Mouse (Mus musculus) layer of hippocampus, adult 18-20 months (tissue): Measurements from ENCODE around the gene Nrp1. TPM values are rescaled to one million over a fixed set of nuclear protein-coding genes. Genes with fewer than 3 reads are reported as not detected.
A peak's percentile ranks its signal among the peaks of the same experiment; 100 is the strongest.

Experiments
- DNase-seq, 2 experiments: peaks; one replicate each; pipeline ENCODE4 v3.0.0; 2022; ENCODE audit warnings: low spot score in 2 of 2
- total RNA-seq, 2 experiments: library from RNA; stranded (reverse); gene quantifications; 2 replicates each; pipeline ENCODE4 v1.2.3; 2021

The Nrp1 gene
- total RNA-seq, 2 experiments from 2014 or later, result 90.2 to 91.4 TPM

DNA sequence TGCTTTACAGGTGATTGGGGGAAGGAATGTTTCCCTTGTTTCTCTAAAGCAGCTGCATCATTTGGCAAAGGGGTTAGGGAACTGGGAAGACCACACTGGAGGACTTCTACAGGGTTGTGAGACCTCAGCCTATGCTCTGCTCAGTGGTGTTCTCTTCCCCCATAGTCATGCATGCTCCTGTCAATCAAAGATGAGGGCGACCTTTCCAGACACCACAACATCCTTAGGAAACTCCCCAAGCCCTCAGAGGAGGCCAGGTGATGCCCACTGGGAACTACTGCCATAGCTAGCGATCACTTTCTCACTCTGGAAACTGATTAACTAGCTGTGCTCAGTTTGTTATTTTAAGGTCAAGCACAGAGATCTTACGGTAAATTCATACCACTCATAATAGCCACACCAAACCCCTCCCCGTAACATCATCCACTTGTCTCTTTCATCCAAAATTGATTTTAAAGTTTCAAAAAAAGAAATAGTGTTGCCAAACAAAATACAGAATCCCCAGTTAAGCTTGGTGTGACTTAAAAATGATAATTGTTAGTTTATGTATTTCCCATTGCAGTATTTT is 105.7 kb downstream of the Nrp1 start:
- no peak for DNase-seq

DNA sequence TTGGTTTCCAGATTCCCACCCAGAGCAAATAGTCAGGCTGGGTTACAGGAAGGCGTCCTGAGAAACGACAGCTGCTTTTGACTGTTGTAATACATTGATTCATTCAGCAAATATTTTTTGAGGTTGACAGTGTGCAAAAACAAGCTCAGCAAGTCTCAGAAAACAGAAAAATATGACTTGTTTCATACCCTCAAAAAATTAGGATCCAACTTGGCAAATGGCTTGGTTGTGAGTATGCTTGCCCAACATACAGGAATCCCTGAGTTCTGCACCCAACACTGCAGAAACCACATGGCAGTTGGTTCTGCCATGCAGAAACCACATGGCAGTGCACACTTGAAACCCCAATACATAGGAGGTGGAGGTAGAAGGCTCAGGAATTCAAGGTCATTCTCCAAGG is 107.1 kb downstream of the Nrp1 start:
- no peak for DNase-seq

DNA sequence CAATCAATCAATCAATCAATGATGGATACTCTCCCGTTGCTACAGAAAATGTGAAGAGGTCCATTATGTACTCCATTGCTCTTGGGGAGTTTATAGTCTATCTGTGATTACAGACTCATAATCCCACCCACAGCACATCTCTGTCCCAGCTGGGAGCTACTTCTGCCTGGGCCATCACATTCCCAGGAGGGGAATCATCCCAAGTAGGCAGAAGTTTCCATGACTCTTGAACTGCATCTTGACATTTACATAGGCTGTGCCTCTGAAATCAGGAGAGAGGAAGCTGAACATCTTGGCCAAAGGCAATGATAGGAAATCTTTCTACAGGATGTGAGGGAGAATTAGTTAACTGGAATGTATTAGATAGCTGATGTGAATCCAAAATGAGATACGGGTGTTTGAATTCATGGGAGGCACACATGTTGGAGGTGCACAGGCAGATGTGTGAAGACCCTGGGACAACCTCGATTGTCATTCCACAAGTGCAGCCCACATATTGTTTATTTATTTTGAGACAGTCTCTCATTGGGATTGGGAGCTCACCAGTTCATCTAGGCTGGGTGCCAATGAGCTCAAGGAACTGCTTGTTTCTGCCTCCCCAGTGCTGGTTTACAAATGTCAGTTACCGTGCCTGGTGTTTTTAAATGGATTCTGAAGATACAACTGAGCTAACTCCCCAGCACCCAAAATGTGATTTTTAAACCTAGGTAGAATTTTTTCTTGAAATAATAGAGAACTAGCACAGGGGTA is 108.5 kb downstream of the Nrp1 start:
- peak in 1 of 2 experiments; percentile 64 for DNase-seq

DNA sequence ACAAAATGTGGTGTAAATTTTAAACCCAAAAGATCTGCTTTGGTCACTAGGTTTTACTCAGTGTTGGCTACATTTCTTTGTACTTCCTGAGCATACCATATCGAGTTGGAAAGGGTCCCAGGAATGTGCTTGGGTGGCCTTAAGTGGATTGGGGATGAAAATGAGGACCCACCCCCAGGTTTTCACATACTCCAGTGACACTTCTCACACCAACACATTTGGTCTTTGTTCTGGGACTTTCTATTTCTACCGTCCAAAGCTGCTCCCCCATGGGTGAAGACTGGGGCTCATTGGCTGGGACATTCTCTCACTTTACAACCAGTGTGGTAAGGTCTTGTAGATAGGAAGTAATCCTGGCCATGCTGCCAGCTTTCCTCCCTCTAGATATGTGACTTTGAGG is 111.7 kb downstream of the Nrp1 start:
- DNase-seq, result no peak

DNA sequence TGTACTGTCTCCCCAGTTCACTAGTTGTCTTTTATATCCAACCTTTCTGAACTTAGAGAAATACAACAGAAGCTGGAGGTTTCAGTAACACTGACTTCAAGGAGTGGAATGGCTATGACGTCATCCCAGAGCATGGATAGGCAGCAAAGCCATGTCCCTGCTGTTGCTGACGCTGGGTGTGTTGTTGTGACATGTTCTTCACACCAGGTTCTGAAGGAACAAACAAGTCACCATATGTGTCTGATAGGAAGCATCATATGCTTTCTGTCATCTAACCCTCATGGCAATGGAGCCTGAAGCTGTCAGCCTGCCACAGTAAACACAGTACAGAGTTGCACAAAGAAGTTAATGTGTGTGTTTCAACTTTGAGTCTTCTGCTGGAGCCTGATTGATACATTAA is 112.8 kb downstream of the Nrp1 start:
- DNase-seq, result peak in 1 of 2 experiments; percentile 33

DNA sequence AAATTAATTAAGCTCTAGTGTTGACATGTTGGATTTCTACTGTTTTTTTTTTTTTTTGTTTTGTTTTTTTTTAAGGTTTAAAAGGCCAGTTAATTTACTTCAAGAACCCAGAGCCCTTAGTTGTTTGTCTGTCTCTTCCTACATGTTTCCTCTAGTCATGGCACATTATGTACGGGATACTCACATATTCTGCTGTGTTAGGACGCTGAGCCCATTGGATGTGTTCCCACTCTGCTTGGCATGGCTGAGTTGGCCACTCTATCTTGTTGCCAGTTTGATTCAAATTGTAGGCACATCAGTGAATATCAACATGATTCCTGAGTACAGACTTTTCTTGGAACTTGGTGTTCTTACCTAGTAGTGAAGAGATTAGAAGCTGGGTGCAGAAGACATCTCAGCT is 114.5 kb downstream of the Nrp1 start:
- no peak for DNase-seq

DNA sequence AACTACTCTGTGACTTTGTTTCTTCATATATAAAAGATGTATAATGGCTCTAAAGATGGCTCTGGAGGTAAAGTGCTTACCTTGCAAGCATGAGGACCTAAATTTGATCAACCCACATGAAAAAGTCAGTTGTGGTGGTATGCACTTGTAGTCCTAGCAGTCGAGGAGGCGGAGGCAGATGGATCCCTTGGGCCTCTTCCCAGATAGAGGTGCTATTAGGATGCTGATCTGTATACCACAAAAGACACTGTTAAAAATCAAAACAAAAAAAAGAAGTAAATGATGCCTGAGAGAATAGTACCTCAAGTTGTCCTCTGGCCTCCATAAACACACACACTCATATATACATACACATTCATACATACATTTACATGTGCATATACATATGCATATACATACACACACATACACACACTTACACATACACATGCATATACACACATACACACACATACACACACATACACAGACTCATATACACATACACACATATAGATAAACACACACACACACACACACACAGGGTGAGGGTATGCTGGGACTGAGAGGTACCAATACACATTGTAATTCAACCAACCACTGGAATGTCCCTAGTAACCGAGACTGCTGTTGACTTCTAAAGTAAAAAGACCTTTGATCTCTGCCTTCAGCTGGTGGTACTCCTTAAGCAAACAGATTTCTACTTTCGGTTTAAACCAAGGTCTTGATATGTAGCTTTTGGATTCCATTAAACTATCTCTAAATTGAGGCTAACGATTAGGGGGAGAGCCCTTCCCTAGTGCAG is 115.2 kb downstream of the Nrp1 start:
- DNase-seq, result peak in 1 of 2 experiments; percentile 77

DNA sequence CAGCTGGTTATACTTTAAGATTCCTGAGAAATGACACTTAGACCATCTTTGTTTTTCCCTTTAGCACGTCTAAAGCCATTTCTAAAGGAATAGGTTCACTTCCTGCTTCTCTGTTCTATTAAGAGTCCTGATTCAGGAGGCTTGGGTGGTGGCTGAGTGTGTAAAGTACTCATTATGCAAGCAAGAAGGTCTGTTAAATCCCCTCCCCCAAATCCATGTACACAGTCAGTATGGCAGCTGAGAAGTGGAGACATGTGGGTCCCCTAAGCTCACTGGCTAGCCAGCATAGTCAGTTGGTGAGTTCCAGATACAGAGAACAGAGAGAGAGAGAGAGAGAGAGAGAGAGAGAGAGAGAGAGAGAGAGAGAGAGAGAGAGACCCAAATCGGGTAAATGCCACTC is 116.2 kb downstream of the Nrp1 start:
- DNase-seq, result no peak

DNA sequence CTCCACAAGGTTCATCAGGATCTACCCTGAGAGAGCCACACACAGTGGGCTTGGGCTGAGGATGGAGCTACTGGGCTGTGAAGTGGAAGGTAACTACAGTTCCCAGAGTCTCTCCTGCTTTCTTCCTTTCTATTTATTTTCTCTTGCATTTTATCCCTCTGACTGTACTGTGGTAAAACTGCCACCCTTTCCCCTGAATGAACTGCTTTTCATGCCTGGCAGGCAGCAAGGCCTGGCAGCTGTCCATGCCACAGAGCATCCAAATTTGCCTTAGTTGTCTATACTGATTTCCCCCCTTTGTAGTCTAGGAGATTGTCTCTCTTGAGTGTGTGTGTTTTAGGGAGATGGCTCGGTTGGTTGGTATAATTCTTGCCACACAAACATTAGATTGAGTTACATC is 117.8 kb downstream of the Nrp1 start:
- DNase-seq, result peak in 1 of 2 experiments; percentile 63

DNA sequence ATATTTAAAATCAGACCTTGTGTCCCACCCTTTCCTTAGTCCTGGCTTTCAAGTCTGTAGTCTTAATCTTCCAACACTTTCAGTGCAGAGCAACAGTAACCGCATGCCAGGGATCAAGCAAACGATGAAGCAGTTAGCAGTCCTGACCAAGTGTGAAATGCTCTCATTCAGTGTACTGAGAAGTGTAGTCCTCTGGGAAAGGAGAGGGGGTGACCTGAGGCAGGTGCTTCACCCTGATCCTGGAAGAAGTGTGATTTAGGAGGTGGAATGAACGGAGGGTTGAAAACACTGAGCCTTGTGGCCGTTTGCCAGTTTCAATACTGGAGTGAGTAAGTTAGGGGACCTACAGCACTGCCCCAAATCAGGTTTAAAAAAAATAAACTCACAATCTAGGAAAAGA is 119.6 kb downstream of the Nrp1 start:
- no peak for DNase-seq

DNA sequence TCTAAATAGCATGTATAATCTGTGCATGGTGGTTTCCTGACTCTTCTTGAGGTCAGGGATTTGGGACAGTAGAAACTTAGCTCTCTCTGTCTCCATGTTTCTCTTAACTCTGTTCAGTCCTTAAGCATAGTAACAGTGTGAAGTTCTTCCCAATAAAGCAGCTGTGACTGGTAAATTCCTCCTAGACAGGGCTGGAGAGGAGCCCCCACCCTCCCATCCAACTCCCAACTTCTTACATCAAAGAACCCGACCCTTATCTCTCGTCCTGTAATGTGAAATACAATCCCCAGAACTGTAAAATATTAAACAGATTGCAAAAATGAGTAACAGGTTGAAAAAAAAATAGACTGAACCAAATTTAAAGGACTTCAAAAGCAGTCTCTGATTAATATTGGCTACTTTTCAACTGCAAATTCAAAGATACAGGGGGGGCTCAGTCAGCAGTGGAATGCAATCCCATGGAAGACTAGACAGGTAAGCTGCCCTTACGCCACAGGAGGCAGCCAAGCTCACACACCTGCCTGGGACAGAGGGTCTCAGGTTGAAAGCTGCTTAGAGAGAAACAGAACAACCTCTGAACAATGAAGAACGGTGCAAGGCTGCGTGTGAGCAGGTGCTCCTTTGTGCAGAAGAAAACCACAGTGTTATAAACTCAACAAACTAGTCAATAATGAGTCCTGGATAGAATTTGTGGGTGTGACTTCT is 121.1 kb downstream of the Nrp1 start:
- DNase-seq, result no peak

DNA sequence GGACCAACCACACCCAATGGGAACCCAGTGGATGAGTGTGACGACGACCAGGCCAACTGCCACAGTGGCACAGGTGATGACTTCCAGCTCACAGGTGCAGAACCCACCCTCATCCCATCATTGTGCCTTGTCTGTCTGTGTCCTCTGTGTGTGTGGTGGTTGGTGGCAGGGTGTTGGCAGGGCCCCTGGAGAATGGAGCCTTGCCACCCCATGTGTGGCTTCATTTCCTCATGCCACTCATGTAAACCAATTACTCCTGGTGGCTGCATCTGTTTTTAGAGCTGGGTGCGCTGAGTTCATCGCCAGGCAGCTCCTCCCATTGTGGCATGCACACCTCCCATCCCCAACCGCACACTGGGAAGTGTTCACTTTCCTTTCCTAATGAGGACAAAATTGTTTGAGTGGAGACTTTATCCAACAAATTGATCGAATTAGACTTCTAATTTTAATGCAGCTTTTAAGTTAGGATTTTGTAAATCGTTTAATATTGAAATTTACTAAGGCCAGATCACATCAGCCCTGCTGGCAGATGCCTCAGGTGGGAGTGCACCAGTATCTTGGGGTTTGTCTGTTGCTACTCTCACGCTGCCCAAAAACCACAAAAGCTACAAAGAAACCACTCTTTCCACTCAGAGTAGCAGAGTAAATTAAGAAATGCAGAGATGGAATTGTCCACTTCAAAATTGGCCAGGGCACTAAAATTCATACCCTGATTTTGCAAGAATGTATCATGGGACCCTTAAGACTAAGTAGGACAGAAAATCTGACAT is 122.7 kb downstream of the Nrp1 start:
- DNase-seq, result no peak

DNA sequence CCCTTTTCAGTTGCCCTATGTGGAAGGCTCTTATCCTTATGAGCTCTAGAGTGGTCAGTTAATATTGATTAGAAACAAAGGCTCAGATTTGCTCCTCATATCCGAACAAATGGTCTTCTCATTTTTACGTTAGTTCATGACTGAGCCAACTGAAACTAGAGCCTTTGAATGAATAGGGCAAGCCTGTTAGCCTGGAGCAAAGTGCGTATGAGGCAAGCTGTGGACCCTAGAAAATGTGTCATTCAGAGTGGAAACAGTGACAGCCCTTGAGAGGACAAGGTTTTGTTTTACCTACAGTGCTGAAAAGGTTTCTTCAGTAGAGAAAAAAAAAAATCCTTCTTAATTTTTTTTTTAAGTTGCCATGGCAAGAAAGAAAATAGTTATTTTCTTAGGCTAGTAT is 124.9 kb downstream of the Nrp1 start:
- DNase-seq, result no peak

DNA sequence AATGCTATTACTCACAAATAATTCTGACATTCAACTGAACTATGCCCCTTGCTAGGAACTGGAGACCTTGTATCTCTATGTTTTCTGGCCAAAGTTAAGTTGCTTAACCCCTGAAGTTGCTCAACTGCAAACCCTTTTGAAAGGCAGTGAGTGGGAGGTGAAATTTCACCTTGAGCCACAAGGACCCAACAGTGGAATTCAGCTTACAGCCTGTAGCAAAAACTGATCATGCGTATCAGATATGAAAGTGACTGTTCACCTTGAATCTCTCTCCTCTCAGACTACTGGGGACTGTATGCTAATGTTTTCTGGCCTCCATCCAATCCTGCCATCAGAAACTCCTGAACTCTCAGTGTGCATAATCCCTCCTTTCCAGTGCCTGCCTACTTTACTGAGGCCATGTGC is 126.3 kb downstream of the Nrp1 start:
- DNase-seq, result no peak

DNA sequence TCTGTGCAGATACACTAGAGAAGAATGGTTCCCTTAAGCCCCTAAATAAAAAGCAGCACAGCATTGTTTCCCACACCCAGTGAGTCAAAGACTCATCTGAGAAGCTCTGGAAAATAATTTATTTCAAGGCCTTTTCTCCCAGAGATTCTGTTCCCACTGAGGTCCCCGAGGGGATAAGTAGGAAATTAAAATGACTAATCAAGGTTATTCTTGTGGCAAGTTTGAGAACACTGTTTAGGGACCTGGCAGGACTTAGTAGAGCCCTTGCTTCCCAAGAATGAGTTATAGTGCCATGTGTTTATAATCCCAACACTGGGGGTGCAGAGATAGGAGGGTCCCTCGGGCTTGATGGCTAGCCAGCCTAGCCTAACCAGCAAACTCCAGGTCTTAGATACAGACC is 127.6 kb downstream of the Nrp1 start:
- DNase-seq, result no peak

DNA sequence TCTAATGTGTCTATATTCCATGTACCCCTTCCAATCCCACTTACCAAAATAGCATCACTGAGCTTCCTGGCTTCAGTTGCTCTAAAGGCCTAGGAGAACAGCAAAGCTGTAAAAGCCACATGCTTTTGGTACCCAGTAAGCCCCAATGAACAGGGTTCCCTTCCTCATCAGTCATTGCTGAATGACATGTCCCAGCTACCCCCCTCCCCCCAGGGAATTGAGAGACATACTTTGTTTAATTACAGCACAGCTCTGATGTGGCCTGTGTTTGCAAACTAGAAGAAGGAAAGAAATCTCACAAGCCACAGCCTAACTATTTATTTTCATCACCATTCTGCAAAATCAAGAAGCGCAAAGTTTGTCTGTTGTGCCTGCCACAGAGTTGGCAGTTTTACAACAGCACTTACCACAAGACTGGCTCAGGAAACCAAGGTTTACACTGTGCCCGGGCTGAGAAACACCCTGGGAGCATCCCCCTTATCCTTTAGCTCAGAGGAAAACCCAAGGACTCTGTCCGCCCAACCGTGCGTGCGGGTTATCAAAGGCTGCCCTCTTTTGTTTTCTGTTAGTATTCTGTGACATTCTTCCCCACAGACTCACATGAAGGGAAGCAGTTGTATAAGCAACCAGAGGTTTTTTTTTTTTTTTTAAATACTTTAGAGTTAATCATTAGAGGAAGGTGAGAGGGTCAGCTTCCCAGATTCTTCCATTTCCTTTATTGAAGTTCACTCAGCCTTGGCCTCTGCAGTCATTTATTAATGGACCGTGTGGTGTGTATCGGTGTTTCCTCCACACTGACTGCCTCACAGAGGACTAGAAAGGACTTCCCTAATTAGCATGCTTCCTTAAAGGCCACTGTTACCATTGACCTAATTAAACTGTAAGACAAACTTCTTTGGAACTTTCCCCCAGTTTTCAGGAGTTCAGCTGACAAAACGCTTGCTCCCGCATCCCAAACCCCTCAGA is 129.8 kb downstream of the Nrp1 start:
- DNase-seq, result no peak

DNA sequence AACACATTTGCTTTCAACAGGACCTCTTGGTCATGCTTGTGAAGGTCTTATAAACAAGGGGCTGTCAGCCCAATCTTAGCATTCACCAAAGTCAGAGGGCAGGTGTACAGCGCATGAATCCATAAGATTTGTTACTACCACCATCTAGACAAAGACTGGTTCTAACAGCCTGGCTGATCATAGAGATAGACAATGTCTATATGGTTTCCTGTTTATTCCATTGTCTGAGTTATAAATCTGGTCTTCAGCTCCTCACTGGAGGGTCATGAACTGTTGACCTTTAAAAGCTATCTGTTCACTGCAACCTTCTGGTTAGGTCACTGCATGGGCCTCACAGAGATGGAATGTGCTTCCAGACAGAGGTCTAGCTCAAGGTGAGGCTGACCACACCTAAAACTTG is 130.9 kb downstream of the Nrp1 start:
- no peak for DNase-seq

DNA sequence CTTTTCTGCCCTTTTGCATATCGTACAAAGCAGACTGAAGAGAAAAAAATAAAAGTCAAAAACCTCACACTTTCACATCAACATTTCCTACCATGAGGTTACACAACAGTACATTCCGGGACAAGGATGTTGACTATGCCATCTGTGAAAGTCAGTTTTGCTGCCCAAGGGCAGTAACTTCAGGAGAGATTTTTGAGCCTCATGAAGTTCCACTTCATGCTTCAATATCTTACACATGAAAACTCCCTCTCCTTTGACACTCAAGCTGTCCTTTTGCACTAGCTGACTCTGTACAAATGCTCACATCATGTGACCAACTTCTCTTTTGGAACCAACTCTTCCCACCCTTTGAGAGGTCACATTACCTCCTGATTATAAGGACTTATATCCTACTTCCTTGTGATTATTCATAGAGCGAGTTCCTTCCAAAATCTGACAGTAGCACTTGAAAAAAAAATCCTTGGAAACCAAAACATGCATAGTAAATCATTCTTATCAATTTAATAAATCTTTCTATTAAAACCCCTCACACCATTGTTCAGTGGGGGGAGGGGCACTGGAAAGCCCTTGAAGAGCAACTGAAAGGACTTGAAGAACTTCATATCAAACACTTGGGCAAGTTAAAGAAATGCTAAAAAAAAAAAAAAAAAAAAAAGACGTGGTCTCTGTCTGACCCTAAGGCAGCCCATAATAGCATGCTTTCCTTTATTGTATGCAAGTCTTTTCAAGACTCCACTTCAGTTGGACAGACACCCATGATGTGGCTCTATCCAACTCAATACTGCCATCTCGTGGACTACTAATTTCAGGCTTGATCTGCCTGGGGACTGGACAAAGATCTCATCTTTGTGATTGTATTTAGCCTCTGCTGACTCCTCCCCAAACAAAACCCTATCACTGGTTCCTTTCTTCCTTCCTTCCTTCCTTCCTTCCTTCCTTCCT is 133.0 kb downstream of the Nrp1 start:
- DNase-seq, result peak; percentile 40 to 78

DNA sequence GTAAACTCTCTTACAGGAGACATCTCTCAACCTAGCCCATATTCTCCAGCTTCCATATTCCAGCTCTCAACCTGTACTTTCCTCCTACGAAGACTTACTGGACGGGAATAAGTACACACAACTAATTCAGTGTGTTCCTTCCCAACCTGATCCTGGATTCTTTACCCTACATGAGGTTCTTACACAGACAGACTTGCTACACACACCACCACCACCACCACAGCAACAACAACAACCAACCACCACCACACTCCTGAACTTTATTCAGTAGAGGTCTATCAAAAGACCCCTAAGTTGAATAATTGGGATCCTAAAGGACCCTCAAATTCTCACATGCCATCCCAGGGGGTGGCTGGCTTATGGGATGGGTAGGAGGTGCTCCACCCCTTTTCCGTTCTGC is 135.4 kb downstream of the Nrp1 start:
- DNase-seq, result no peak
